Mouse (Mus musculus) kidney, adult 2 months (tissue): ENCODE measurements around the gene Pdgfra. TPM values are rescaled to one million over a fixed set of nuclear protein-coding genes. Genes with fewer than 3 reads are reported as not detected.

Experiments used
- DNase-seq: peaks from one replicate; pipeline ENCODE4 v3.0.0; 2021
- H3K27ac ChIP-seq: fragments of 200-500 bp; 2 replicates; pipeline ENCODE4 v1.5.1; 2012; ENCODE audit warnings: low read depth, low read length, control low read depth, inconsistent platforms; ENCODE audit not compliant: insufficient read depth
- H3K27me3 ChIP-seq: fragments of 200-500 bp; replicated peaks from 2 replicates; pipeline ENCODE4 v1.6.1; 2012; ENCODE audit warnings: mild to moderate bottlenecking, moderate library complexity, low read length, inconsistent platforms; ENCODE audit not compliant: control insufficient read depth, insufficient read depth
- H3K36me3 ChIP-seq: fragments of 200-500 bp; 2 replicates; pipeline ENCODE4 v1.6.1; 2012; ENCODE audit warnings: mild to moderate bottlenecking, moderate library complexity, low read length, inconsistent platforms; ENCODE audit not compliant: control insufficient read depth, insufficient read depth
- H3K4me1 ChIP-seq: fragments of 200-500 bp; 2 replicates; pipeline ENCODE4 v1.6.1; 2011; ENCODE audit warnings: low read length; ENCODE audit not compliant: control insufficient read depth, insufficient read depth
- H3K4me3 ChIP-seq: fragments of 200-500 bp; 2 replicates; pipeline ENCODE4 v1.5.1; 2011; ENCODE audit warnings: mild to moderate bottlenecking, low read depth, low read length, control low read depth; ENCODE audit not compliant: insufficient read depth
- CTCF ChIP-seq: fragments of 200-500 bp; conservative IDR thresholded peaks from 2 replicates; pipeline ENCODE4 v1.5.1; 2011; ENCODE audit warnings: low read depth, mild to moderate bottlenecking, control low read depth, low read length, moderate library complexity, mixed read lengths; ENCODE audit not compliant: insufficient read depth, insufficient read length
- POLR2A ChIP-seq: fragments of 200-500 bp; IDR thresholded peaks from one replicate; pipeline ENCODE4 v1.6.1; 2011; ENCODE audit warnings: low read depth, low read length, control low read depth
- WGBS: fragments of 180-500 bp; shearing (Covaris S2); methylation state at CpG from one replicate; pipeline ENCODE4 v1.1.7; 2018; 5-methylcytosine and 5-hydroxymethylcytosine counted together
- polyA plus RNA-seq: library from polyadenylated mRNA; depleted of rRNA; stranded (reverse); fragments of >200 nt; gene quantifications from 2 replicates; pipeline ENCODE4 v1.2.3, GENCODE M21; 2012

Pdgfra gene
- polyA plus RNA-seq, 1 experiment, result 26.0 TPM

DNA sequence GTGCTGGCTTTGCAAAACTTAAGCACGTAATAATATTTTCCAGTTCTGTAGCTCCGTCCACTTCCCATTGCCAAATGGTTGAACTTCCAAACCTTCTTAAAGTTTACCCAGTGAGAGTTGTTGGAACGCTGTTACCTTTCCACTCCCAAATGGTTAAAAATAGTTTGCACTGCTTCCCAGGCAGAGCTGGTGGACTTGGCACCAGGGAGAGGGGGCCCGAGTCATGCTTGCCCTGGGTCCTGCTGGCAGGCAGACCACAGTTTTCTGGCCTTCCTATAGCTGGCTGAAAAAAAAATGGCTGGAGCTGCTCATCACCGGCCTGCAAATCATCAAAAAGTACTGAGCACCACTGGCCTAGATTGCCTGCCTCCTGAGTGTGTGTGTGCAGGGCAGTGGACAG, 32.0 kb downstream of the Pdgfra start:
- WGBS, result 68% methylated on average over 5 of the region's 5 CpGs
- Histone ChIP-seq H3K27me3 (no peaks in the 10 kb centered on the region), H3K4me3 (no peak overlapping the region), H3K27ac (no peak overlapping the region), H3K4me1 (no peaks in the 10 kb centered on the region), H3K36me3 (no peaks in the 10 kb centered on the region)
- TF ChIP-seq POLR2A (no peak), CTCF (no peak)
- DNase-seq, result no peak

DNA sequence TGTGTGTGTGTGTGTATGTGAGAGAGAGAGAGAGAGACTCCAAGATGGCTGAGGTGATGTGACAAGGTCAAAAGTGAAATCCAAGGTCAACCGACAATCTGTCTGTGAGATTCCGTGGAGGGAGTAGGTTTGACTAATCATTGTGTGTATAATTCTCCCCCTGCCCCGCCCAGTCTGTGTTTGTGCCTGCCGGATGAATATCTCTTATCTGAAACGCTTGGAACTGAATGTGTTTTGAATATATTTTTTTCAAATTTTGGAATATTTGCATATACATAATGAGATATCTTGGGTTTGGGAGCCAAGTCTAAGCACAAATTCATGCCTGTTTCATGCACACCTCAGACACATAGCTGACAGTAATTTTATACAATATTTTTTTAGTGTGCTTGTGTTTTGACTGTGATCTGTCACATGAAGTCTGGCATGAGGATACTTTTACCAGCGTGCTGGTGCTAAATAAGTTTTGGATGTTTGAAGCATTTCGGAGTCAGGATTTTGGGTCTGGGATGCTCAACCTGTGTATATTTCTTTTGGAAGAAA, 32.7 kb downstream of the Pdgfra start:
- Histone ChIP-seq H3K27ac (no peak overlapping the region), H3K4me1 (no peaks in the 10 kb centered on the region), H3K27me3 (no peaks in the 10 kb centered on the region), H3K4me3 (no peak overlapping the region), H3K36me3 (no peaks in the 10 kb centered on the region)
- 76% methylated on average over 7 of the region's 7 CpGs for WGBS
- DNase-seq, result no peak
- no peak for TF ChIP-seq CTCF
- TF ChIP-seq POLR2A, result no peak

DNA sequence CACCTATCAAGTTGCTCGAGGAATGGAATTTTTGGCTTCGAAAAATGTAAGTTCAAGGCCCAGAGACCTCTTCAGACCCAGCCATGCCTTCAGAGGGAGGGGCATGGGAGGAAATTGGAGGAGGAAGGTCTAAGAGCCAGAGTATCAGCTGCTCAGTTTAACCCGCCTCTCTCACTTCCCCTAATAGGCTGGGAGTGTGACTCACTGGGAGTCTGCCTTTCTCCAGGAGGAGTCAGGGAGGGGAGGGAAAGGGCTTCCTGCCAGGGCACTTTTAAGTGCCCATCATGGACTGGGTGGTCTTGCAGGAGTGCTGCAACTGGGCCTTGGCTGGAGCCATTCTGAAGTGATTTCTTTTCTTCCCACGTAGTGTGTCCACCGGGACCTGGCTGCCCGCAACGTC, 33.5 kb downstream of the Pdgfra start:
- 68% methylated on average over 7 of the region's 7 CpGs for WGBS
- no peaks in the 10 kb centered on the region for H3K4me1 ChIP-seq
- DNase-seq, result peak; percentile 7

DNA sequence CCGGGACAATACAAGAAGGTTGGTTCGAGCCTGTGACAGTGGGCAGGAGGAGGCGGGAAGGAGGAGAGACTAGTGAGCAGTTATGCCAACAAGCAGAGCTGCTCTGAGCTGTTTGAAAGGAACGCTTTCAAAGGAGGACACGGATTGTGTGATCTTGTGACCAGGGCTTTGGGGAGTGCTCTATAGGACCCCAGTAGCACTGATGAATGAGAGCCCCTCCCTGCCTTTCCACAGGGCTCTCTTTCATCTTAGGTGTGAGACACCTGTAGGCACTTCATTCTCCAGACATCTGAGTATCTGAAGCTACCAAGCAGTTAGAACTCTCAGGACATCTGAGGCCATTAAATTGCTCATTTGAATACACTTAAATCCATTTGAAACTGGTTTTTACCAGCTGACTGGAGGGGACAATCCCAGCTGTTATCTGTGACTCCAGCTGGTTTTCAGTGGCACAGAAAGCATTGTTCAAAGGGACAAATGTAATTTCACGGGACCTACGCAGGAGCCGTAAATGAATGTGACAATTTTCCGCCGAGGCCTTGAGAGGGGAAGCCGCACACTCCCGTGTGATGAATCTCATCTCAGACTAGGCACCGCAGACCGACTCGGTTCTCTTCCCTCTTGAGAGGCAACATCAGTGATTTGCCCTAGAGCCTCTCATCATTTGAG, 37.4 kb downstream of the Pdgfra start:
- TF ChIP-seq CTCF, result no peak
- TF ChIP-seq POLR2A, result no peak
- H3K27ac ChIP-seq, result no peak overlapping the region
- DNase-seq, result no peak
- H3K4me3 ChIP-seq, result no peak overlapping the region
- H3K4me1 ChIP-seq, result no peaks in the 10 kb centered on the region
- no peaks in the 10 kb centered on the region for H3K36me3 ChIP-seq
- no peaks in the 10 kb centered on the region for H3K27me3 ChIP-seq
- WGBS, result 83% methylated on average over 15 of the region's 15 CpGs

More for the DNA sequence above, 33.5 kb downstream of the Pdgfra start:
- Histone ChIP-seq H3K36me3 (no peaks in the 10 kb centered on the region), H3K27ac (no peak overlapping the region), H3K27me3 (no peaks in the 10 kb centered on the region), H3K4me3 (no peak overlapping the region)
- TF ChIP-seq POLR2A (no peak), CTCF (no peak)

DNA sequence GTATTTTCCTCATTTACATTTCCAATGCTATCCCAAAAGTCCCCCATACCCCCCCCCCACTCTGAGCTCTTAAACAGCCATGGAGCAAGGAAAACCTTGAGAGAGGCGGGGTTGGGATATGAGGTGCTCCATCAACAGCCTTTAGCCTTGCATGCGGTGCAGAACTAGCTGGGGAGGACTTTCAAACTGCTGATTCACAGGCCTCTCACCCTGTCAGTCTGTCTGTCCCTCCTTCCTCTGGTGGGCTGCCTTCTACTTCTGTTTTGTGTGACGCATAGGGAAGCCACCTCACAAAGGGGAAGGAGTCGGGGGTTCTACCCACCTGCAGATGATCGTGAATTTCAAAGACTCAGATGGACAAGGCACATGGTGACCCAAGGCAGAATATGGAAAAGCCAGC, 41.0 kb downstream of the Pdgfra start:
- no peaks in the 10 kb centered on the region for H3K27me3 ChIP-seq
- H3K36me3 ChIP-seq, result no peaks in the 10 kb centered on the region
- H3K4me3 ChIP-seq, result no peak overlapping the region
- no peak overlapping the region for H3K27ac ChIP-seq
- no peaks in the 10 kb centered on the region for H3K4me1 ChIP-seq
- WGBS, result 94% methylated on average over 5 of the region's 5 CpGs
- DNase-seq, result no peak
- TF ChIP-seq POLR2A (no peak), CTCF (no peak)

DNA sequence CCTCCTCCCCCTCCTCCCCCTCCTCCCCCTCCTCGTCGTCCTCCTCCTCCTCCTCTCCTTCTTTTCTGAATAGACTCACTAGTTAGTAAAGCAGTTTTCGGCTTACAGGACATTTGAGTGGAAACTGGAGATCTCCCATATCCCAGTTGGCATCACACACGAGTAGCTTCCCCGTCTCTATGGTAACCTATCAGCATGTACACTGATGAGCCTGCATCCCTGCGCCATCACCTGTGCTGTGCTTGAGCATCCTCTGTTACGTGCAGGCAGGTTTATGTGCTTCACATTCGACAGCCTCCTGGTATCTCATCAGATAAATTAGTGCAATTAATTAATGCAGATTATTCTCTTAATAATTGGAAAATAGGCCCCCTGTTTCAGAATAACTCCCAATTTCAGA, 46.3 kb downstream of the Pdgfra start:
- WGBS, result 76% methylated on average over 8 of the region's 8 CpGs
- Histone ChIP-seq H3K36me3 (no peaks in the 10 kb centered on the region), H3K27me3 (no peaks in the 10 kb centered on the region), H3K4me3 (no peak overlapping the region), H3K27ac (no peak overlapping the region), H3K4me1 (no peaks in the 10 kb centered on the region)
- no peak for DNase-seq
- no peak for TF ChIP-seq POLR2A

DNA sequence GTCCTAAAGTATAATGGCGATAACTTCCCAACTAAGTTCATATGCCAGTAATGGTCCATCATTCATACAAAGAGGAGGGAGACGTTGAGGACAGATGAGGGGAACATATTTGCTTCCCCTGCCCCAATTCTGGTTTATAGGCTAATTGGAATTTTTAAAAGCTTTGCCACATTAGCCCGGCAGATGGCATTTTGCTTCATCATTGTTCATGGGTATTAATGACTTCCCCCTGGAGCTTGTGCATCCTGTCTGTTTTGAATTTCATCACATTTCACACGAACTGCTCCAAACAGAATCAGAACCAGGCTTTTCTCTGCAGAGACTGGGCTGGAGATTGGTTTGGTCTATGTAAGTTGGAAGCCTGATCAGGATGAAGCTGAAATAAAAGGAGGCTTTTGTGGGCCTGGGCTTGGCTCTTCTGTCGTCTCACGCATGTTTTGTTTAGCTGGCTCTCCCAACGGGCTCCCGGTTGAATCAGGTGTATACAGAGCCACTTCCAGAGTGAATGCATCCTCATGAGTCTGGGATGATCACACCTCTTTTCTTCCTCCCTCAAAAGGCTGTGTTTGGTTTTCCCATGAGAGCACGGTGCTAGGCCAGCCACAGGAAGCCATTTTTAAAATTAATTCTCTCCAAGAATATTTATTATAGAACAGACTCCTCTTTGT, 47.7 kb downstream of the Pdgfra start:
- H3K4me3 ChIP-seq, result no peak overlapping the region
- H3K36me3 ChIP-seq, result no peaks in the 10 kb centered on the region
- 78% methylated on average over 9 of the region's 9 CpGs for WGBS
- no peak for DNase-seq
- no peak for TF ChIP-seq CTCF
- TF ChIP-seq POLR2A, result no peak
- H3K27me3 ChIP-seq, result no peaks in the 10 kb centered on the region
- H3K4me1 ChIP-seq, result no peaks in the 10 kb centered on the region
- no peak overlapping the region for H3K27ac ChIP-seq

DNA sequence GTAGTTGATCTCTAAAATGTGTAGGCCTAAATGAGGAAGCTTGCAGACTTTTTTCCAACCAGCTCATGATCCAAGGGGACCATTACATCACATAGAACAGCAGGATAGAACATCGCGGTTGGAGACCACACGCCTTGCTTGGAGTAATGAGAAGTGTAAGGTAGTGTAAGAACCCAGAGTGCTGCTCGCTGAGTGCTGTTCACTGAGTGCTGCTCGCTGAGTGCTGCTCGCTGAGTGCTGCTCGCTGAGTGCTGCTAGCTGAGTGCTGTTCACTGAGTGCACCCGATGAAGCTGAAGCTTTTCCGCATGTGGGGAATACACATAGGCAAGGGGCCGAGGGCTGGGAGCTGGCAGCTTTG, 48.3 kb downstream of the Pdgfra start:
- Histone ChIP-seq H3K27ac (no peak overlapping the region), H3K36me3 (no peaks in the 10 kb centered on the region), H3K27me3 (no peaks in the 10 kb centered on the region), H3K4me3 (no peak overlapping the region), H3K4me1 (no peaks in the 10 kb centered on the region)
- DNase-seq, result no peak
- WGBS, result 95% methylated on average over 10 of the region's 10 CpGs
- TF ChIP-seq POLR2A (no peak), CTCF (no peak)
